Mouse (Mus musculus): ENCODE results near the gene Gnb1l.

The Gnb1l gene

GRCm38 (mm10) chr16:18552106-18552710 lies 53.7 kb downstream of the Gnb1l start:
- DNase-seq: peak; percentile 85

DNA sequence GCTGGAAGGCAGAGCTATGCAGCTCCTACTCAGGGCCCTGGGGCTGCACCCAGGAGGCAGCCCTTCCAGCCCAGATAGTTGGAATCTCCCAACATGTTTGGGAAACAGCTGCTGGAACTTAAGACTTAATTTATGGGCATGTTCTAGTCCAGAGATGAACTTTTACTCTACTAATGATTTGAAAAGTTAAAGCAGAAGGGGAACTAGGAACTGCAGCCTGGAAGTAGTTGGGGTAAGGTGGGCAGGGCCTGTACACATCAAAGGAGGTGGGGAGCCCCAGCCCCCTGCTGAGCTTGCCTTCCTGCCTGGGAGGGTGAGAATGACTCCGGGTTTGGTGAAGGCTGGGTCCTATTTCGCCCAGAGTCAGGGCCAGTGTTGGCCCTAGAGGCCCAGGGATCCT lies 56.2 kb downstream of the Gnb1l start:
- DNase-seq: no peak

GRCm38 (mm10) chr16:18555235-18555935 lies 56.9 kb downstream of the Gnb1l start:
- peak; percentile 93 for DNase-seq

DNA sequence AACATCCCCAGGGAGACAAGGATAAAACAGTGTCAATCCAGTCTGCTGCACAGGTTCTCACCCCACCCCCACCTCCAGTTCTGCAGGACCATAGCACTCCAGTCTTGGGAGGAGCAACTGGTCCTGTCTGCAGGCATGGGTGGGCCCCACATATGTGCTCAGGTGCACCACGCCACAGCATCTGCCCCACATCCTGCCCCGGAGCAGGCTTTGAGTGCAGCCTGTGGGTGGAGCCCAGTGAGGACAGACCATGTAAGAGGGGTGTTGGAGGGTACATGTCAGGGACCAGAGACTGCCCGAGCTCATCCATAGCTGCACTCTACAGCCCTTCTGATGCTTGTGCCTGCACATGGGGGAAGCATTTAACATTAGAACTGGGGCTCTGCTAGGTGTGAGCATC lies 57.9 kb downstream of the Gnb1l start:
- peak; percentile 87 for DNase-seq

DNA sequence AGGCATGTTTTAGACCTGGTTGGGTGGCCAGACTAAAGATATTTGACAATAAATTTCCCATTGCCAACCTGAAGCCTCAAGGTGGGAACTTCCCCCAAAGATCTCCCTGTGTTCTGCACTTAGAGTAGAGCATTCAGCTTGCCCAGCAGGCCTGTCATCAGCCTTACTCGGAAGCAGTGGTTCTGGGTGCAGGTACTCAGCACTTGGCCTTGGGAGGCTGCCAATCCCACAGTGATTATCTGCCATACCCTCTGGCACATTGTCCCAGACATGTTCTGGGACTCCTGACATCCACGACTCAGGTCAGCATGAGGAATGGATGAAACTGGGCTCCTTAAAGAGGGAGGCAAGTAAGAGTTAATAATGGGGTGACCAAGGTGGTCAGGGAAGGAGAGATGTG lies 66.0 kb downstream of the Gnb1l start:
- peak; percentile 88 for DNase-seq

GRCm38 (mm10) chr16:18568599-18568998 lies 70.1 kb downstream of the Gnb1l start:
- peak; percentile 71 for DNase-seq

DNA sequence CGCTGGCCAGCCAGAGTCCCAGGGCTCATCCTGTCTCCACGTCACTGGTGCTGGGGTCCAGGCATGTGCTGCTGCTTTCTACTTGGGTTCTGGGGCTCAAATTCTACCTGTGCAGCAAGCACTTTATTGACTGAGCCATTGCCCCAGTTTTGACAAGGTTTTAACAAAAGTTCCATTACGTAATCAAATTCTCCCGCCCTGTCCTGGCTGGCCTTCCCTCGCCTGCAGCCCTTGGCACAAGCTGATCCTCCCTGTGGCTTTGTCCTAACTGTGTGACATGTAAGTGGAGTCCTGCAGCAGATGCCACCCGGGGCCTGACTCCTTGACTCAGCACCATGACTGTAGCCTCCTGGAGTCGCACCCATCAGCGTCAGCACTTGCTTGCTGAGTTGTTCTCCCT lies 75.7 kb downstream of the Gnb1l start:
- DNase-seq: peak; percentile 92

- DNase-seq: peak; percentile 80
Observed at GRCm38 (mm10) chr16:18577071-18577470, 78.6 kb downstream of the Gnb1l start.

DNA sequence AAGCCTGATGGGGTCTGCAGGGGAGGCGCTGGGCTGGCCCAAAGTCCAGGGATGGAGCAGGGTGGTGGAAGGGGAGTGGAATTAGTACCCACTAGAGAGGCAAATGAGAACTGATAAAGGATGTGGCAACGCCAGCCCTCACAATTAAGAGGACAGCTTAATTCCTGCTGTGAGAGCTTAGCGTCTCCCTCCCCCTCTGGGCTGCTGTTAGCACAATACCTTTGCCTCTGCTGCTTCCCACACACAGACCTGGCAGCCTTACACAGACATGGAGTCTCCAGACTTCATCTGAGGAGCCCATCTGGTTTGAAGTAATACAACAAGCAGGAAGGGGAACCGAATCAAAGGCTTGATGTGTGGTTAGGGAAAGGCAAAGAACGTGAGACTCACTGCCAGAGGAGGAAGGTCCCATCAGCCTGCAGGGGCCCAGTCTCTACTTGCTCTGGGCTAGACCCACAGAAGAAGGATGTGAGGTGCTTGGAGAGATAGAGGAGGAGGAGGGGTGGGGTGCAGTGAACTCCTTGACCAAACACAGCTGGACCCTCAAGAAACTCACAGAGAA lies 79.2 kb downstream of the Gnb1l start:
- peak; percentile 71 for DNase-seq

DNA sequence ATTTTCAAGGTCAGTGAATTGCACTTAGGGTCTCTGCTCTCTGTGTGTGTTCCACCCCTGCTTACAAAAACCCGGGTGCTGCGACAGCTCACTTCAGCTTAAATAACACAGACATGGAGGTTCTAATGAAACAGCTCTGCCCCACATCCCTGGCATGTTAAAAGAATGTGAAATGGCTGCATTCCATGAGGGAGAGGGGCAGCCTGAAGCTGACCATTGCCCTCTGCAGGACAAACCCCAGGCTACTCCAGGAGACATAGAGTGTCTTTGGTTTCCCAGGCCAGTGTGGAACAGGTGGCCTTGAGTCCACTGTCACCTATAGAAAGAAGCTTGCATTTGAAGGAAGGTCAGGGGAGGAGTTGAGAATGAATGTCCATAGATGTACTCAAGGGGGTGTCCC lies 81.9 kb downstream of the Gnb1l start:
- DNase-seq: peak; percentile 82

GRCm38 (mm10) chr16:18581050-18581622 lies 82.6 kb downstream of the Gnb1l start:
- peak; percentile 92 for DNase-seq

DNA sequence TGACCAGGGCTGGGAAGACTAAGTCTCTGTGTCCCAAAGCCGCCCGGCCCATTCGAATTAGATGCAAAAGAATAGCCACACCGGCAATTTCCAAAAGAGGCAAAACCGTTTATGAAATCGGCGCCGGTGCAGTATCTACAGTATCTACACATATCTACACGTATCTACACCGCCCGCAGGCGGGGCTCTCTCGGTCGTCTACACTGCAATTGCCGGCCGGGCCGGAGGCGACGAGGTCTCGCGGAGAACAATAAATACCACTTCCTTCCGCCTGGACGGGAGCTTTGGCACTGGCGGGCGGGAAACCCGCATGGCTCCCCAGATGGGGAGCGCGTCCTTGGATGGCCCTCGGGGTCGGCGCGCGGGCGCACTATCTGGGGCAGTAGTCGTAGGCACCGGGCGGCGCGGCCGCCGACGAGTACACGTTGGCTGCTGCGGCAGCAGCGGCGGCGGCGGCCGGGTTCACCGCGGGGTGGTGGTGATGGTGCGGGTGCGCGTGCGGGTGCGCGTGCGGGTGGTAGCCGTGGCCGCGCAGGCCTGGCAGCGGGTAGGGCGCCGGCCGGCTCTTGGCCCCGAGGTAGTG lies 83.2 kb downstream of the Gnb1l start:
- peak; percentile 85 for DNase-seq

DNA sequence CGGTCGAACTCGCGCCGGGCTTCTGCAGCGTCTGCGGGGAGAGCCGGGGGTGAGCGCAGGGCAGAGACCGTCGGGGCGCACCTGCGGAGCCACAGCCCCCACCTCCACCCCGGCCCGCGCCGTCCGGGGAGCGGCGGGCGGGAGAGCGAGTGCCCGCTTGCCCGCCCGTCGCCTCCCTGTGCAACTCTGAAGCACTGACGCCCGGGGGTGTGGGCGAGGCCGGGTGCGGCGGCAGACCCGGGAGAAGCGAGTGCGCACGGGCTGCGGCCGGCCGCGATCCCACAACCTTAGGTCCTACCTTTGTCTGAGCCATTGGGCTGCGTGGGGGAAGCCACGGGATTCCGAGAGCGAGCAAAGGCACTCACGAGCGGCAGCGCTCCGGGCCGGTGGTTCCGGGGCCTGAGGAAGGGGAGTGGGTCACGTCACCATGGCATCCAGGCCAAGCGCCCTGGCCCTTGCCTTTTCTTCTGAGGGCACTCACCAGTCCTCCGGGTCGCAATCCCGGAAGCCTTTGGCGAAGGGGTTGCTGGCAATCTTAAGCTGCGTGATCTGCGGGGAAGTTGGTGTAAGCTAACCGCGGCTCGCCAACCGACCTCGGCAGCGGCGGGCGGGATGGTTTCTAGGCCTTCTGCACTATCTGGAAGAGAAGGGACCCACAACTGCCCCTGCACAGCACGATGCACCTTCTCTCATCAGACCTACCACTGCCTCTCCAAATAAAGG lies 84.1 kb downstream of the Gnb1l start:
- DNase-seq: peak; percentile 82

- DNase-seq: peak; percentile 73
Observed at GRCm38 (mm10) chr16:18583169-18583568, 84.7 kb downstream of the Gnb1l start.

DNA sequence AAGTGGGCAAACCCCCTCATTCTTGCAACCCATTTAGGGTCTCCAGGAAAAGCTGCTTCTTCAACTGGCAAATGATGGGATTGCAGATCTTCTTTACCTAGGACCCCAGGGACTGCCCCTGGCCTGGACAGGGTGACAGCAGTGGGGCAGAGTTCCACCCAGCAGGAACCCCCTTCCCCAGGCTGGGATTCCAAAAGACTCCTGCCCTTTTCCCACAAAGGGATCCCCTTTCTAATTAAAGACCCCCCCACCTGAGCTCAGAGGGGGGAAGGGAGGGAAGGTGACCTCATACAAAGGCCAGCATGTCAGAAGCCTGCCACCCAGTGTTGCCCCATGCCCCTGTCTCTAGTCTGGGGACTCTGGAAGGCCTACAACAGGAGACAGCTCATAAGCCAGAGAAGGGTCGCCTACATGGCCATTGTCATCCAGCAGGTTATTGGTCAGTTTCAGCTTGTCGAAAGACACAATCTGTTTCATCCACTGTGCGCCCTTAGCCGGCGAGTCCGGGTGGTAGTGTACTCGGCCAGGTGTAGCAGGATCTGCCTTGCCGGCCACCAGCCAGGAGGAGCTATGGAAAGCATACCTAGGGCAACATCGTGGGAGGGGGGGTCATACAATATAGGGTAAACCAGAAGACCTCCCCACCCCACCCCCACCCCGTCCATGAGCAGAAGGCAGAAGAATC lies 85.3 kb downstream of the Gnb1l start:
- peak; percentile 72 for DNase-seq

DNA sequence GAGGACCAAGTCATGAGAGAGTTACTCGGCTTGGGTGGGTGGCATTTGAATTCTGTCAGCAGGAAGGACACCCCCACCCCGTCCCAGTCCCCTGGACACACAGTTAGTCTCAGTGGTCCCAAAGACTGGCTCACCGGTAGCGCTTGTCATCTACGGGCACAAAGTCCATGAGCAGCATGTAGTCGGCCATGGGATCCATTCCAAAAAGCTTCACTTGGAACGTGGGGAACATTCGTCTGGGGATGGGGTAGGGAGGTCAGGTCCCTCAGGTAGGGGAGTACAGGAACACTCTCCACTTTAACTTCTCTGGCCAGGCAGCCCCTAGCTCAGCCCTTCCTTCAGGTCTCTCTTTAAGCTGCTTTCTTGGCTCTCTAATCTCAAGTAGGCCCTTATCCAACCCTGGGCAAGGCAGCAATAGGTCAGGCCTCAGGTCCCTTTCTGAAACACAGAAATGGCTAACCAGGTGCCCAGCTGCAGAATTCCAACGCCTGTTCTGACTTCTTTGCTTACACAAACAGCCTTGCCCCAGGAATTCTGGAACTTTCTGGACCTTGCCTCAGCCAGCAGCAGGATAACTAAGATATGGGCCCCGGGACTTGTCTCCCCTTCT lies 86.5 kb downstream of the Gnb1l start:
- peak; percentile 79 for DNase-seq

DNA sequence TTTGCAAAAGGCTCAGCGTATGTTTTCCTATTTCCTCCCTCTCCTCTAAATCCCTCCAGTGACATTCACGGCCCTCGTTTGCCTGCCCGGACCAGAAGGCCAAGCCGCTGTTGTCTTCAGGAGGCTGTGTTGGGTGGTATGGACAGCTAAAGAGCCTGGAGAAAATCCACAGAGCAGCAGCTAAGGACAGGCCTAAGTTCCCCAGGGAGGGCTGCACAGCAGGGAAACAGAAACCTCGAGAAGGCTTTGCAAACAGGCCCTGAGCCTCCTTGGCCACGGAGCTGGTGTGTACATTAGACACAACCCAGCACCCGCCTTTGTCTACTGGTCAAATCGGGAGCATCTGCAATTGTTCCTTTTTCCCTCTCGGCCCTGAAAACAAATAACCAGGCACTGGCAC lies 87.2 kb downstream of the Gnb1l start:
- no peak for DNase-seq

GRCm38 (mm10) chr16:18586076-18586905 lies 87.8 kb downstream of the Gnb1l start:
- DNase-seq: peak; percentile 86

GRCm38 (mm10) chr16:18586906-18587546 lies 88.5 kb downstream of the Gnb1l start:
- peak; percentile 80 for DNase-seq
